Mouse (Mus musculus) testis, postnatal 10 days (tissue): ENCODE data around the gene B2m.
A peak's percentile ranks its signal among the peaks of the same experiment; 100 is the strongest.
"Not testable (repeated sequence)": the region's sequence is repeated elsewhere in the genome, so short reads cannot be mapped to it uniquely, and the experiment has no call there.

ENCODE experiments used
- DNase-seq: peaks from one replicate; pipeline ENCODE4 v3.0.0; 2021; ENCODE audit warnings: low spot score

The B2m gene

GRCm38 (mm10) chr2:122147508-122148241, at the start of gene B2m:
B2m (plus strand) TSS chr2:122147686.
- DNase-seq = peak; percentile 94

GRCm38 (mm10) chr2:122097686-122098085, 49.8 kb upstream of the B2m start:
- not testable (repeated sequence) for DNase-seq

GRCm38 (mm10) chr2:122102070-122102469, 45.4 kb upstream of the B2m start:
- no peak for DNase-seq

DNA sequence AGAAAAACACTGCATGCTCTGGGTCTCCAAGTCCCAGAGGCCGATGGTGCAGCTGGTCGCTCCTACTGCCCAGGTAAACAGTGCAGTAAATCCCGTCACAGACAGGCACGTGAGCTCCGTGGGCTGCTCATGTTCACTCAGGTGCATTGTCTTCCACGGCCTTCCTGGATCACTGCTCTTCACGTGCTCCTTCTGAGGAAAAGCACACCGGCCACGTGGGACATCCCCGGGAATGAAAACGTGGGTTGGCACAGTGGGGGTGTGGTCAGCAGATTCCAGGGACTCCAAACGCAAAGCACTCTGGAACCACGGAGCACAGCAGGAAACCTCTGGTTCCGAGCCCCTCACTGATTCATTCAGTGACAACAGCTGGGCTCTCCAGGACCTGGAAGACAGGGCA, 39.4 kb upstream of the B2m start:
- no peak for DNase-seq

- no peak for DNase-seq
Observed at GRCm38 (mm10) chr2:122109714-122110113, 37.8 kb upstream of the B2m start.

GRCm38 (mm10) chr2:122116888-122117287, 30.6 kb upstream of the B2m start:
- DNase-seq = no peak

DNA sequence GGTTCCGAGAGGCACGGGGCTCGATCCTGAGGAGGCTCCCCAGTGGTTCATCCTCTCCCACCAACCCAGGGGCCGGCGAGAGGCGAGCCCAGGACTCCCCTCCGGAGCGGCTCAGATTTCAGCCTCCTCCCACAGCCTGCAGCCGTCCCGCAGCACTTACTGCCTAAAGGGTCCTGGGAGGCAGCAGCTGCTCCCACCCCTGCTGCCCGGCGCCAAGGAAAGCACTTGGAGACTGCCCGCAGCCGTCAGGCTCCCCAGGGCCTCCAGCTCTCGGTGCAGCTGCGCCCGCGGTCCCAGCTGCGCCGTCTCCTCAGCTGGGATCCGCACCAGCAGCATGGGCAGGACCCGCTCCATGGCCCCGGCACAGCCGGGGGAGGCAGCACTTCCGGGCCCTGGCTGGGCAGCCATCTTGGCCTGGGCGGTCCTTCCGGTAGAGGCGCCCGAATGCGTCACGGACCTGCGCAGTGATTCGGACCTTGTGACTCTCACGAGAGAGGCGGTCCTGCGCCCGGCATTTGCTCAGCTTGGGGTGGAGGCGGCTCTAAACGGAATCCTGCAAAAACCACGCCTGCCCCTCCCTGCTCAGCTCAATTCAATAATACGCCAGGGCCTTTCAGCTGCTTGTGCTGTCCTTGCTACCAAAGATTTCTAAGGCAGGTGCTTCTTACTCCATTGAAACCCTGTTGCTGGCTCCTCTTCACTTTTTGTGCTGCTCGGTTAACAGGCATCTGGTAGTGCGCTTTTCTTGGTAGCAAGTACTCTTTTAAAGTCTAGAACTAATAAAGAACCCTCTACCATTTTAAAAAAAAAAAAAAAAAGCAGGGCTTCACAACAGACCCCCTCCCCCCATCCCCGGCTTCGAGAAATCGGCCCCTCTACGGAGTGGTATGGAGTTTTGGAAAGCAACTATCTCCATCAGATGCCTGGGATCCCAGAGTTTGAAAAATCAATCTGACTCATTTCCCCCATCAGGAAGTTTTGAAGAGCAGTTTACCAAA, 29.2 kb upstream of the B2m start, which contains the start of gene Spg11:
Gene Spg11 (minus strand): TSS at position 426 of the 998 bp plus-strand sequence.
- peak; percentile 96 for DNase-seq

DNA sequence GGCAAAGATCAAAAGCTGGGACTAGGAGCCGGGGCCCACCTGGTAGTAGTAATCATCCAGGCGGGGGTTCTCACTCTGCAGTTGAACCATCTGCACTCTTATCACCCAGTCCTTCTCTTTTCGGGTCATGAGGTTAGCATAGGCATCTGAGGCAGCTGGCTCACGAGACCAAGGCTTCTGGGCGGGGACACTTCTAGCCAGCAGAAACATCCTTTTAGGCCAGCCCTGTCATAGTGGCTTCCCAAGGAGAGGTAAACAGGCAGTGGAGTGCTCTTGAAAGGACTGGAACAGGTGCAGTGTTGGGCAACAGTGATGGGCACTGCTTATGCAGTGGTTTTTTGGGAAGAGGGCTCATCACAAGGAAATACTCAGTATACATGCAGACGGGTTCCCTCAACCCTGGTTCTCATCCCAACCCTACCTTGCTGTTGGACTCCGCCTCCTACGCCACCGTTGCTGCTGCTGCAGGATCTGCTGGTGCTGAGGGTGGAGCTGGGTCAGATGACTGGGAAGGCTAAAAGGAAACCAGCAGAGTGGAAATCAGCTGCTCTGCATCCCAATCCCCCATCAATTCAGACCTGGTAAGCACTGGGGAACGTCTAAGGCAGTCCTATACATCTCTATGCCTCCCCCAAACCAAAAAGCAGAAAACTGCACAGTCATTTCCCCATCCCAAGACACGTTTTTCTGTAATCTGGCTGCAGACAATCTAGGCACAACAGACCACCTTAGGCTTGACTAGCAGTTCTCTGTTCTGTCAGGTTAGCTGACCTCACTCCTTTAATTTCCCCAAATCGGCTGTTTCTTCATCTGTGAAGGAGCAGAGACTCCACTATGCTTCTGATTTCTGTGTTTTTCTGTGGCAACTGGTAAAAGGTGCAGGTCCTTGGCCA, 21.6 kb upstream of the B2m start:
- no peak for DNase-seq

- DNase-seq = no peak
Observed at GRCm38 (mm10) chr2:122126765-122127347, 20.6 kb upstream of the B2m start.

- DNase-seq = no peak
Observed at GRCm38 (mm10) chr2:122127635-122128034, 19.9 kb upstream of the B2m start.

DNA sequence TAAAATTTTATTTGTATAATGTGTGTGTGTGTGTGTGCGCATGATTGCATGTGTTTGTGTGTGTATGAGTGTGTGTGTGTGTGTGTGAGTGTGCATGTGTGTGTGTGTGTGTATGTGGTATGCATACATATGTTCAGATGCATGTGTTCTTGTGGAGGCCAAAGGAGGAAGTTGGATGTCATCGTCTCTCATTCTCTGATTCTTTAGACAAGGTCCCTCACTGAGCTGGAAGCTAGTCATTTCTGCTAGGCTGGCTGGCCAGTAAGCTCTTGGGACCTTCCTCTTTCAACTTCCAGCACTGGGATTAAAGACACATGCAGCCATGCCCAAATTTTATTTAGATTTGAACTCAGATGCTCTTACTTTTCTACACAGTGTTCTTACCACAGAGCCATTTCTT, 15.4 kb upstream of the B2m start:
- no peak for DNase-seq

- DNase-seq = no peak
Observed at GRCm38 (mm10) chr2:122132618-122133017, 14.9 kb upstream of the B2m start.

DNA sequence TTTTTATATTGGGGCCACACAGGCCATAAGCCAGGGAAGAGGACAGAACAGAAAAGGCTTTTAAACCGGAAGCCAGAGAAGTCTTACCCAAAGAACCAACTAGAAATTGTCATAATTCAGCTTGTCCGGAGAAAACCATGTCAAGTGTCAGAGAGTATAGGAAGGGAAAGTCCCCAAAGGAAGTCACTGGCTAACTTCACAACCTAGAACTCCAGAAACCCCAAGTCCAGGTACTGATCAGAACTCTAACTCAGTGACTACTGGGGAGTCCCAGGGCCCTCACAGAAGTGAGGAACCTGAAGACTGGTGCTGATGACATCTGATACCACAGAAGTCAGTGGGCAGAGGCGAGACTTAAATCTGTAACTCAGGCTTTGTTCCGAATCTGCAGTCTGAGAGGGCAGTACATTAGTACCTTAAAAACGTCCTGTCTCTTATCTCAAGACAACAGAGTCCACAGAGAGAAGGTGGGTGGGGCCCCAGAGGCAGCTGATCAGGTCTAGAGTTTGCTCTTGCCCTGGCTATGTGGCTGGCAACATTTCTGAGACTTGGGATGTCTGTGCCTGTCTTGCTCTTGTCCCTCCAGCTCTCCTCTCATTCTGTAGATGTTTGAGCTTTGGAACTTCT, 9.5 kb upstream of the B2m start:
- DNase-seq = no peak

- no peak for DNase-seq
Observed at GRCm38 (mm10) chr2:122140815-122141214, 6.7 kb upstream of the B2m start.

- no peak for DNase-seq
Observed at GRCm38 (mm10) chr2:122141332-122141967, 6.0 kb upstream of the B2m start.

DNA sequence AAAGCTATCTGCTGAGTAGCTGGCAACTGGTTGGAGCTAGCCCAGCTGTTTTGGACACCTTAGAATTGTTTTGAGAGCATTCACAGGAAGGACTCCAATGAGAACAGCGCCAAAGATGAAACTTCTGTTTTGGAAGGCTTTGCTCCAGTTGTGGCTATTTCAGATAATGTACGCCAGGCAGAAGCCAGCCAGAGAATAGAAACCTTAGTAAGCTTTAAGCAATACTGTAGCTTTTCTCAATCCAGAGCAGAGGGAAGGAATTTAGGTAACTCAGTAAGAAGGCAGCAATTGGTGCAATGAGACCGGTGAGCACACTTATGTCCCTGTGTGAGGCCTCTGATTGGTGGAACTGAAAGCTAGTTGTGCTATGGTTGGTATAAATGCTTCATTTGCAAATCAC, 4.4 kb upstream of the B2m start:
- no peak for DNase-seq

GRCm38 (mm10) chr2:122145756-122146155, 1.7 kb upstream of the B2m start:
- no peak for DNase-seq

DNA sequence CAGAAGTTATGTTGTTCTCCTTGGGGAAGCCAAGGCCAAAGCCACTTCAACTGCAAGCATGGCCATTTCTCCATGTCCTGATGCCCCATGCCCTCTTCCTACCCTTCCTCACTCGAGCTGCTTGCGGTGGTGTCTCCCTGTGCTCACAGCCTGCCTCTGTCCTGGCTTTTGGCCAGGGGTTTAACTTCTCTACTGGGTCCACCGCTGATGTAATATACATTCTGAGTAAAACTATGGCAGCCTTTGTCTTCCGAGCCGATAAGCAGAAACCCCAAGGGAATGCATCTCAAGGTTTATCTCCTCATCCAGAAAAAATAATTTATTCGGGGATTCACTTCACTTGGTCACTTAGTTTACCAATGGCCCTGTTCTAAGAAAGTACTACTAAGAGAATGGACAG, 799 bp upstream of the B2m start:
- DNase-seq = no peak

DNA sequence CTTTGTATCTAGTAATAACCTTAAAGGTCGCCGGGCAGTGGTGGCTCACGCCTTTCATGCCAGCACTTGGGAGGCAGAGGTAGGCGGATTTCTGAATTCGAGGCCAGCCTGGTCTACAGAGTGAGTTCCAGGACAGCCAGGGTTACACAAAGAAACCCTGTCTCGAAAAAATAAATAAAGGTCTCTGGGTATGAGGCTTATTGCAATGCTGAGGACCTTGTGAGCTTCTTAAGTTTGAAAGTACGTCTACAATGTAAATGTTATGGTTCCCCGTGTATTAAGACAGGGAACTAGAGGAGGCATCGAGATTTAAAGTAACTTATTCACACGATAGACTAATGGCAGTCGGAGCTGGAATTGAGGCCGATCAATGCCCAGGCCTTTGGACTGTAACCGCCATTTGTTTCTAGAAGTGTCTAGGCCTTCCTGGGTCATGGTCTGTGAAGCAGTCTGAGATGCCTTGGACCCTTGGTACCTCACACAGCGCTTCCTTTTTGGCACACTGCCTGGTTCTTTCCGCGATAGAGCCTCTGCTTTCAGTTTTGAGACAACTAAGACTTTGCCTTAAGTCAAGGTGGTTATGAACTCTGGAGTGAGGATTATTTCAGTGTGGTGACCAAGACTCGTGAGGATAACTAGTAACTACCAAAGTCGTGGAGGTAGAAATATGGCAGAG, 894 bp downstream of the B2m start:
- peak; percentile 65 for DNase-seq

DNA sequence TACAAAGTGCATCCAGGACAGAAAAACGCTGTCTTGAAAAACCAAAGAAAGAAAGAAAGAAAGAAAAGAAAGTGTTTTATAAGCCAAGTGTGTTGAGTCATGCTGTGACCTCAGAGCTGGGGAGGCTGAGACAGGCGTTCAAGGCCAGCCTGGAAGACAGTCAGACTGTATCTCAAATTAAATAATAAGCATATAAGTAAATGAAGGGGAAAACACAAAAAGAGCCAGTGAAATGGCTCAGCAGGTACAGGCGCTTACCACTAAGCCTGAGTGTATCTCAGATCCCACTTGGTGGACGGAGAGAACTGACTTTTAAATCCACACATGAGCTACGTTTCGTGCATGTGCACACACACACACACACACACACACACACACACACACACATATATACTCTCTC, 1.8 kb downstream of the B2m start:
- DNase-seq = no peak
